Mouse (Mus musculus): ENCODE results near the gene Mettl27.
"Not testable (repeated sequence)": the region's sequence is repeated elsewhere in the genome, so short reads cannot be mapped to it uniquely, and the experiment has no call there.

DNA sequence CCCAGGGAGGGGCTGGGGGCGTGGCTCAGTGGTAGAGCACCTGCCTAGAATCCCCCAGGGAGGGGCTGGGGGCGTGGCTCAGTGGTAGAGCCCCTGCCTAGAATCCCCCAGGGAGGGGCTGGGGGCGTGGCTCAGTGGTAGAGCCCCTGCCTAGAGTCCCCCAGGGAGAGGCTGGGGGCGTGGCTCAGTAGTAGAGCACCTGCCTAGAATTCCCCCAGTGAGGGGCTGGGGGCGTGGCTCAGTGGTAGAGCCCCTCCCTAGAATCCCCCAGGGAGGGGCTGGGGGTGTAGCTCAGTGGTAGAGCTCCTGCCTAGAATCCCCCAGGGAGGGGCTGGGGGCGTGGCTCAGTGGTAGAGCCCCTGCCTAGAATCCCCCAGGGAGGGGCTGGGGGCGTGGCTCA is 7.4 kb downstream of the Mettl27 start:
- not testable (repeated sequence) for TF ChIP-seq CTCF, EP300 (IDR thresholded peaks at IDR 0.05)

Measured in lung, postnatal 0 days (tissue).